Mouse (Mus musculus): ENCODE results near the gene Ankrd12. TPM values are rescaled to one million over a fixed set of nuclear protein-coding genes. Genes with fewer than 3 reads are reported as not detected.

The Ankrd12 gene
- total and polyA plus RNA-seq, 3 experiments = 9.6 to 13.3 TPM; not detected in 1

GRCm38 (mm10) chr17:66111402-66111959, 34.6 kb upstream of the Ankrd12 start, which contains the start of gene Washc1 (continued):
- TF ChIP-seq USF1 (IDR thresholded peaks at IDR 0.05; ENCODE audit: low read depth, low read length) (peak; percentile 92), JUND (IDR thresholded peaks at IDR 0.05; ENCODE audit: low read depth, low read length) (no peak), ZKSCAN1 (IDR thresholded peaks at IDR 0.05; ENCODE audit: low read depth, low read length) (no peak), ELF1 (IDR thresholded peaks at IDR 0.05; ENCODE audit: low read depth, low read length) (peak; percentile 98), UBTF (IDR thresholded peaks at IDR 0.05; ENCODE audit: borderline replicate concordance, insufficient read depth, low read depth, low read length) (peak; percentile 69; the same call in 1 of the 2 replicates)

GRCm38 (mm10) chr17:66110746-66111145, 33.9 kb upstream of the Ankrd12 start:
- Histone ChIP-seq H3K9ac (ENCODE audit: control insufficient read depth, low read depth, low read length, poor library complexity, severe bottlenecking) (peak overlapping the region; percentile 78), H3K4me1 (ENCODE audit: control insufficient read depth in 1 of 2, insufficient read depth in 2 of 2, low read length in 2 of 2) (peaks cover 0 to 11% of the 10 kb centered on the region in 2 experiments; a peak in 3 of 4 replicates)

GRCm38 (mm10) chr17:66108198-66108597, 31.3 kb upstream of the Ankrd12 start:
- TF ChIP-seq MAFK (IDR thresholded peaks at IDR 0.05; ENCODE audit: borderline replicate concordance, low read depth, low read length) (no peak), BHLHE40 (IDR thresholded peaks at IDR 0.05; ENCODE audit: borderline replicate concordance, low read depth, low read length) (no peak), TCF12 (IDR thresholded peaks at IDR 0.05; ENCODE audit: low read depth, low read length) (no peak), MXI1 (IDR thresholded peaks at IDR 0.05; ENCODE audit: low read depth, low read length) (no peak), USF1 (IDR thresholded peaks at IDR 0.05; ENCODE audit: low read depth, low read length) (no peak), ZC3H11A (IDR thresholded peaks at IDR 0.05; ENCODE audit: low read depth, low read length) (no peak), MEF2A (IDR thresholded peaks at IDR 0.05; ENCODE audit: extremely low read depth, insufficient replicate concordance, low read depth, low read length, poor library complexity, severe bottlenecking) (no peak), EP300 (IDR thresholded peaks at IDR 0.05; ENCODE audit: low read depth in 1 of 2, low read length in 2 of 2) (no peak), POLR2AphosphoS5 (IDR thresholded peaks at IDR 0.05; ENCODE audit: borderline replicate concordance, low read depth, low read length) (no peak), KAT2A (conservative IDR thresholded peaks at IDR 0.05; ENCODE audit: low read depth, low read length) (no peak), HCFC1 (IDR thresholded peaks at IDR 0.05; ENCODE audit: low read depth, low read length) (no peak), NRF1 (IDR thresholded peaks at IDR 0.05; ENCODE audit: insufficient read depth, low read depth, low read length, poor library complexity, severe bottlenecking) (no peak), POLR2A (IDR thresholded peaks at IDR 0.05; ENCODE audit: control insufficient read depth in 1 of 2, insufficient read depth in 1 of 2, low read depth in 1 of 2, low read length in 2 of 2, poor library complexity in 1 of 2) (no peak), CHD2 (IDR thresholded peaks at IDR 0.05; ENCODE audit: low read length) (no peak), GATA1 (IDR thresholded peaks at IDR 0.05; ENCODE audit: low read depth, low read length) (no peak), TBP (IDR thresholded peaks at IDR 0.05; ENCODE audit: low read depth, low read length) (no peak), SIN3A (IDR thresholded peaks at IDR 0.05; ENCODE audit: low read length) (no peak), MYB (IDR thresholded peaks at IDR 0.05; ENCODE audit: low read depth, low read length) (no peak)
- H3K36me3 ChIP-seq (ENCODE audit: control insufficient read depth in 1 of 2, insufficient read depth in 2 of 2, low read length in 2 of 2) = peaks cover 0 to 8% of the 10 kb centered on the region in 2 experiments; a peak in 3 of 4 replicates
- peaks cover 0 to 11% of the 10 kb centered on the region in 2 experiments; a peak in 3 of 4 replicates for H3K4me1 ChIP-seq (ENCODE audit: control insufficient read depth in 1 of 2, insufficient read depth in 2 of 2, low read length in 2 of 2)
- no peak for DNase-seq (ENCODE audit: low read depth, low spot score)
- no peaks in the 10 kb centered on the region for H3K9me3 ChIP-seq (replicated peaks; ENCODE audit: insufficient read depth, low read length)
- H3K27me3 ChIP-seq (ENCODE audit: control insufficient read depth in 1 of 2, insufficient read depth in 2 of 2, low read length in 2 of 2) = no peaks in the 10 kb centered on the region
- no peak overlapping the region for H3K9ac ChIP-seq (ENCODE audit: control insufficient read depth, low read depth, low read length, poor library complexity, severe bottlenecking)
- peaks cover 12% of the 10 kb centered on the region for H3K79me2 ChIP-seq (ENCODE audit: control insufficient read depth, insufficient read depth, low read length, poor library complexity)
- H3K4me3 ChIP-seq (ENCODE audit: control insufficient read depth in 1 of 2, insufficient read depth in 1 of 2, low read depth in 2 of 2, low read length in 2 of 2) = no peak overlapping the region
- H3K27ac ChIP-seq (ENCODE audit: control insufficient read depth, low read depth, low read length) = no peak overlapping the region

More at GRCm38 (mm10) chr17:66110746-66111145, 33.9 kb upstream of the Ankrd12 start:
- peak overlapping the region; percentile 44; the same call in 1 of the 2 replicates for H3K27ac ChIP-seq (ENCODE audit: control insufficient read depth, low read depth, low read length)
- peak; percentile 49 for DNase-seq (ENCODE audit: low read depth, low spot score)
- H3K79me2 ChIP-seq (ENCODE audit: control insufficient read depth, insufficient read depth, low read length, poor library complexity) = peaks cover 12% of the 10 kb centered on the region
- no peaks in the 10 kb centered on the region for H3K9me3 ChIP-seq (replicated peaks; ENCODE audit: insufficient read depth, low read length)
- peak overlapping the region; percentile 78 to 90 for H3K4me3 ChIP-seq (ENCODE audit: control insufficient read depth in 1 of 2, insufficient read depth in 1 of 2, low read depth in 2 of 2, low read length in 2 of 2)
- TF ChIP-seq RCOR1 (IDR thresholded peaks at IDR 0.05; ENCODE audit: low read depth, low read length) (no peak), MEF2A (IDR thresholded peaks at IDR 0.05; ENCODE audit: extremely low read depth, insufficient replicate concordance, low read depth, low read length, poor library complexity, severe bottlenecking) (no peak), UBTF (IDR thresholded peaks at IDR 0.05; ENCODE audit: borderline replicate concordance, insufficient read depth, low read depth, low read length) (no peak), CHD2 (IDR thresholded peaks at IDR 0.05; ENCODE audit: low read length) (no peak), POLR2A (IDR thresholded peaks at IDR 0.05; ENCODE audit: control insufficient read depth in 1 of 2, insufficient read depth in 1 of 2, low read depth in 1 of 2, low read length in 2 of 2, poor library complexity in 1 of 2) (no peak), TCF12 (IDR thresholded peaks at IDR 0.05; ENCODE audit: low read depth, low read length) (no peak), NRF1 (IDR thresholded peaks at IDR 0.05; ENCODE audit: insufficient read depth, low read depth, low read length, poor library complexity, severe bottlenecking) (no peak), SIN3A (IDR thresholded peaks at IDR 0.05; ENCODE audit: low read length) (no peak), TAL1 (IDR thresholded peaks at IDR 0.05; ENCODE audit: low read length) (no peak), NELFE (IDR thresholded peaks at IDR 0.05; ENCODE audit: low read depth, low read length) (no peak)
- H3K36me3 ChIP-seq (ENCODE audit: control insufficient read depth in 1 of 2, insufficient read depth in 2 of 2, low read length in 2 of 2) = peaks cover 0 to 8% of the 10 kb centered on the region in 2 experiments
- H3K27me3 ChIP-seq (ENCODE audit: control insufficient read depth in 1 of 2, insufficient read depth in 2 of 2, low read length in 2 of 2) = no peaks in the 10 kb centered on the region
